Mouse (Mus musculus): ENCODE data around the gene Hagh.

GRCm38 (mm10) chr17:24899153-24899552, 59.2 kb downstream of the Hagh start:
- no peak for TF ChIP-seq POLR2A (IDR thresholded peaks at IDR 0.05; ENCODE audit: control insufficient read depth, extremely low read depth, insufficient read depth, low read length, poor library complexity)
- no peak for TF ChIP-seq CTCF (IDR thresholded peaks at IDR 0.05; ENCODE audit: borderline replicate concordance, control insufficient read depth, extremely low read depth, insufficient read depth, low read length, poor library complexity)
